Mouse (Mus musculus) adrenal gland, postnatal 10 days (tissue): Measurements from ENCODE around the gene Gpr162. TPM values are rescaled to one million over a fixed set of nuclear protein-coding genes. Genes with fewer than 3 reads are reported as not detected.
"Not testable (repeated sequence)": the region's sequence is repeated elsewhere in the genome, so short reads cannot be mapped to it uniquely, and the experiment has no call there.

Experiments
- DNase-seq: peaks from one replicate; pipeline ENCODE4 v3.0.0; 2021; ENCODE audit warnings: mixed read lengths
- total RNA-seq, 2 experiments: library from RNA; stranded (reverse); gene quantifications; 2 replicates each; pipeline ENCODE4 v1.2.3; 2021

Gpr162 gene
- total RNA-seq, 2 experiments from 2014 or later, result 3.5 to 5.2 TPM

GRCm38 (mm10) chr6:124839805-124840204, 24.0 kb downstream of the Gpr162 start:
- peak; percentile 48 for DNase-seq

- DNase-seq, result no peak
Measured at GRCm38 (mm10) chr6:124836411-124836810, 27.4 kb downstream of the Gpr162 start.

GRCm38 (mm10) chr6:124835531-124835930, 28.3 kb downstream of the Gpr162 start:
- no peak for DNase-seq

- DNase-seq, result no peak
Measured at GRCm38 (mm10) chr6:124834512-124835081, 29.2 kb downstream of the Gpr162 start.

- no peak for DNase-seq
Measured at GRCm38 (mm10) chr6:124831649-124832048, 32.1 kb downstream of the Gpr162 start.

GRCm38 (mm10) chr6:124831199-124831598, 32.6 kb downstream of the Gpr162 start:
- DNase-seq, result not testable (repeated sequence)

GRCm38 (mm10) chr6:124829799-124830700, 33.7 kb downstream of the Gpr162 start:
- peak; percentile 95 for DNase-seq

- DNase-seq, result peak; percentile 98
Measured at GRCm38 (mm10) chr6:124828868-124829798, 34.6 kb downstream of the Gpr162 start, which contains the start of the genes Usp5 and Cdca3. Gene Usp5, minus strand, starts transcription at chr6:124829484. Gene Cdca3, plus strand, starts transcription at chr6:124829547.

- DNase-seq, result peak; percentile 71
Measured at GRCm38 (mm10) chr6:124828101-124828592, 35.6 kb downstream of the Gpr162 start.

GRCm38 (mm10) chr6:124822049-124822448, 41.7 kb downstream of the Gpr162 start:
- no peak for DNase-seq

GRCm38 (mm10) chr6:124820891-124821290, 42.9 kb downstream of the Gpr162 start:
- DNase-seq, result no peak

GRCm38 (mm10) chr6:124817971-124818370, 45.8 kb downstream of the Gpr162 start:
- DNase-seq, result no peak

- DNase-seq, result no peak
Measured at GRCm38 (mm10) chr6:124817563-124817962, 46.2 kb downstream of the Gpr162 start.

GRCm38 (mm10) chr6:124817125-124817524, 46.7 kb downstream of the Gpr162 start:
- no peak for DNase-seq

- DNase-seq, result no peak
Measured at GRCm38 (mm10) chr6:124816611-124817010, 47.2 kb downstream of the Gpr162 start.

GRCm38 (mm10) chr6:124814858-124815774, 48.7 kb downstream of the Gpr162 start:
- no peak for DNase-seq

GRCm38 (mm10) chr6:124814448-124814847, 49.3 kb downstream of the Gpr162 start:
- no peak for DNase-seq

GRCm38 (mm10) chr6:124813933-124814332, 49.9 kb downstream of the Gpr162 start, which contains the start of gene Tpi1:
Gene Tpi1, minus strand, starts transcription at chr6:124814296.
- peak; percentile 95 for DNase-seq

- DNase-seq, result peak; percentile 75
Measured at GRCm38 (mm10) chr6:124813496-124813895, 50.3 kb downstream of the Gpr162 start.

GRCm38 (mm10) chr6:124812848-124813247, 50.9 kb downstream of the Gpr162 start:
- no peak for DNase-seq
